Mouse (Mus musculus): ENCODE measurements around the gene Slc6a19.
"Not testable (repeated sequence)": the region's sequence is repeated elsewhere in the genome, so short reads cannot be mapped to it uniquely, and the experiment has no call there.

The Slc6a19 gene

DNA sequence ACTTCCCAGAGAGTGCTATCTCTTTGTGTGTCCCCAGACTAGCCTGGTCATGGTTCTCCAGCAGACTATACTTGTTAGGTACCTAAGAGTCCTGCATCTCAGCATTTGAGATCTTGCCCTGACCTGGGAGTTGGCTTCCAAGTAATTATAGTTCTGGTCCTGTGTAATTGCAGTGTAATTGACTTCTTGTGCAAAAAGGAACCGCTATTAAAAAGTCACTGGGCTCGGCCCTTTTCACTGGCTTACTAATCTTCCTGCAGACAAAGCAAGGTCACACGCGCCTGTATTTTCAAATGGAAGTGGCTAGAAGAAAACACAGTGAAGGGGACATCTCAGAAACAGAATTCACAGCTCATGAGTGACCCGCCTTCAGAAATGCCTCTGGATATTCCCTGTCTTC lies 7.1 kb upstream of the Slc6a19 start:
- DNase-seq: peak; percentile 11

- peak; percentile 66 for DNase-seq
Observed at GRCm38 (mm10) chr13:73711221-73711620, 6.6 kb upstream of the Slc6a19 start.

GRCm38 (mm10) chr13:73709491-73709890 lies 4.8 kb upstream of the Slc6a19 start:
- peak; percentile 45 for DNase-seq

DNA sequence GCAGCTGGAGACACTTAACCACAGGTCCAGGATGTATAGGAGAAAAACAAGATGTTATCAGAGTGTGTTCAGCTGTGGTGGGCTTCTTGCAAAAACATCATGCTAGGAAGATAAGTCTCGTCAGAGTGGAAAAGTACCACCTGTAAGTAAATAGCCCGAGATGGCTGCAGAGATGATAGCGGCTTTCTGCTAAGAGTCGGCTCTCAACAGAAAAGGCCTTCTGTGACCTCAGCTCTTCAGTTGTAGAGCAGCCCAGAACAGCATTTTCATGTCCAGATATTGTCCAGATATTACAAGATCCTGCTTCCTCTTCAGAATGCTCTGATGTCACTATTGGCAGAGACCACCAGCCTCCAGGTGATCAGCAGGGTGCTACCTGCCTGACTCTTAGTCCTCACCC lies 1.2 kb downstream of the Slc6a19 start:
- DNase-seq: not testable (repeated sequence)

DNA sequence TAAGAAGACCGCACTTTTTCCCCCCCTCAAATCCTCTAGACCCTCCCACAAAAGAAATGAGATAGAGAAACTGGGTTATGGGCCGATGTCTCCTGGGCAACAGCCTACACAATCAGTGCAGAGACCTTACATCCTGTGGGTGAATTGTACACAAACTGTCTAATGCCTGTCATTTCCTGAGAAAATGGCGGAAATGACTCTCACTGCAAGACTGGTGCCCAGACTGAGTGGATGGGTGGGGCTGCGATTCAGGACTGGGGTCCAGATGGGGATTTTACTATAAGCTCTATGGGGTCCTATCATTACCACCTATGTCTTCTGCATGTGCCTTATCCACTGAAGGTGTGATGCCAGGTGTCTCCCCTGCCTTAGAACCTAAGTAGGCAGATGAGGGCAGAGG lies 1.9 kb downstream of the Slc6a19 start:
- no peak for DNase-seq

DNA sequence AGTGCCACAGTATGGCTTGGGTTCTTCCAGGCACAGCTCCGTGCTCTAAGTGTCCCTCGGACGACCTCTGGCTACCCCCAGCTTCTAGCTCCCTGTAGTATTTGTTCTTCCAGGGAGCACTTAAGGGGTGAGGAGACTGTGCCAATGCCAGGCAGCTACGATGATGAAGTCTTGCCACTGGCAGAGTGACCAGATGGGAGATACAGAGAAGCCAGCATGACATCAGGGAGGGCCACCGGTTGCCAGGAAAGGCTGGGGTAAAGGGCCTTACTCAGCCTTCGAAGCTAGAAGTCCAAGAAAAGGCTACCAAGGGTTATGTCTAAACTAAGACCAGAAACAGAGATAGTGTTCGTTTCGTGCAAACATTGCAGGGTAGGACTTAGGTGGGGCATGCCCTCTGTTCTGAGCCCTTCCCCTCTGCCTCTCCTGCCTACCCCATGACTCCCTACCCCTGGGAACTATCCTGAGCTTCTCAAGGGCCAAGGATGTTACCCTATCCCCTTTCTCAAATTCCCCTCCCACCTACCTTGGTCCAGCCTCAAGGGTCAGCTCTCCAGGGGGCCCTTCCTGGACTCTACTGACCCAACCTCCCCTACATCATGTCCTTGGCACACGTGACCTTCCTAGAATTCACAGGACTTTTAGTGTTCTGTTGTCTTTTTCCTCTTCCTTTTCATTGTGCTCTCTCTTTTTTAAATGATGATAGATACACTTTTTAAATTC lies 3.3 kb downstream of the Slc6a19 start:
- peak; percentile 23 for DNase-seq

DNA sequence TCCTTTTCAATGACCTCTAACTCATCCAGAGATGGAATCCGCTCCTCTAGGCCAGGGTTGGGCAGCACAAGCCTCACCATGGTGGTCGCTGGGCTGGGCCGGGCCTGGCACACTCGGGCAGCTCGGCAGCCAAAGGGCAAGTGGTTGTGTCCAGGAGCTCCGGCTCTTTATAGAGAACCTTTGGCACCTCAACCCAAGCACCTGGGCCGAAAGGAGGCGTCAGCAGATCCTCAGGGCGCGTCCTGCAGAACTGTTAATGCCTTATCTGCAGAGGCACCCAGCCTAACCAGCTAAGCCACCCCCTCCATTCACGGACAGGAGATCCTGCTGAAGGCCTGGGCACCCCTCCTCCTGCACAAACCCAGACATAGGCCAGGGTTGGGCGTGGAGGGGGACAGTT lies 4.1 kb downstream of the Slc6a19 start:
- DNase-seq: peak; percentile 73

- DNase-seq: no peak
Observed at GRCm38 (mm10) chr13:73699714-73700113, 5.0 kb downstream of the Slc6a19 start.

GRCm38 (mm10) chr13:73696529-73696928 lies 8.1 kb downstream of the Slc6a19 start:
- no peak for DNase-seq

- DNase-seq: no peak
Observed at GRCm38 (mm10) chr13:73694972-73695371, 9.7 kb downstream of the Slc6a19 start.

DNA sequence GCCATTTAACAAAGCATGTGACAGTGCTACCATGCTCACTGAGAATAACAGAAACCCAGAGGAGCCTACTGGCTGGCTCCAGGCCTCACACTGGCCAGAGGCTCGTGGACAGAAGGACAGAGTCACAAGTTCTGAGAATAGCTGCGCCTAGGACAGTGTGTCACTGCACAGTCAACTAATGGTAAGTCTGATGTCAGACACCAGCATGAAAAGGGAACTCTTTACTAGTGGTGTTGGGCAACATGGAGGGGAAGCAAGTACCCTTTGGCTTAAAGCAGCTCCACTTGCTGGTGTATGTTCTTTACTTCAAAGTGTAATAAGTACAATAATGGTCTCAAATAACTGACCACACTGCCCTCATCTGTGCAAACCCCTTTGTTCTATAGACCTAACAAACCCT lies 11.3 kb downstream of the Slc6a19 start:
- DNase-seq: no peak

DNA sequence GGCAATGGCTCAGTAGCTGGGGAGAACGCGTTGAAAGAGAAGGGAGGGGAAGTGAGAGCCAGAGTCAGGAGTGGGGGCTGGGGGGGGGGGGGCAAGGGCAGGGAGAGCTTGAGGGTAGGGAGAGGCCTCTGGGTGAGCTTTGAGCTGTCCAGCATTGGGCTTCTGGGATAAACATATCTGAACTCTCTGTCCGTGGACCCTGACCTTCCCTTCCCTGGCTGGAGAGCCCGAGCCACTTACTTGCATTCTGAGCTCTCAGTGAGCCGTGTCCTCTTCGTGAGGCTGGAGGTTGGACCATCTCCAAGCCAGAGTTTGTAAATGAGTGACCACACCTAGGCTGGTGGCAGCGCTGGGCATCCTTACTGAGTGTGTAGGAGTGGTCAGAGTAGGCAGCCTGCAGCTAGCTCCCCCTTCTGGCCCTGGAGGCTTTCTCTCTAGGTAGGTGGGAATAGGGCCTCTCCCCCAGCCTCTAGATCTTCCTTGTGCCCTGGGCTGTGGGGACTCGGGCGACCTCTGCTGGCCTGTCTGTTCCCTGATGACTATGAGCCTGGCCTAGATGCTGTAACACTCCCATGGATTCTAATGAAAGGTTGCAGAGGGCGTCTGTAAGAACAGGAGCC lies 12.3 kb downstream of the Slc6a19 start:
- peak; percentile 91 for DNase-seq

- DNase-seq: no peak
Observed at GRCm38 (mm10) chr13:73688934-73689333, 15.7 kb downstream of the Slc6a19 start.

DNA sequence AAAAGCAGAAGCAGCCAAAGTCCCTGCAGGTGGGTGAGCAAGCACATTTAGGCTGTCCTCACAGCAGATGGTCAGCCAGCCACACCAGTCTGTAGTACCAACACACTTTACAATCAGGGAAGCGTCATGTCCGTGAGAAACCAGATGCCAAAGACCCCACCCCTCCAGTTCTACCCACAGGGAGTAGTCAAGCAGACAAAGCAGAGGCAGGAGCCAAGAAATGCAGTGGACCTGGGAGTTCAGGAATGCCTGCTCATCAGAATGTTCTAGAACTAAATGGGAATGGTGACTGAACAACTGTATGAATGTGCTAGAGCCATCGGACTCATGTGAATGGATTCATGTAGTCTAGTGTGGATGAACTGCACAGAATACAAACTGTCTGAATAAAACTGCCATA lies 17.1 kb downstream of the Slc6a19 start:
- no peak for DNase-seq

- DNase-seq: no peak
Observed at GRCm38 (mm10) chr13:73685502-73685901, 19.2 kb downstream of the Slc6a19 start.

DNA sequence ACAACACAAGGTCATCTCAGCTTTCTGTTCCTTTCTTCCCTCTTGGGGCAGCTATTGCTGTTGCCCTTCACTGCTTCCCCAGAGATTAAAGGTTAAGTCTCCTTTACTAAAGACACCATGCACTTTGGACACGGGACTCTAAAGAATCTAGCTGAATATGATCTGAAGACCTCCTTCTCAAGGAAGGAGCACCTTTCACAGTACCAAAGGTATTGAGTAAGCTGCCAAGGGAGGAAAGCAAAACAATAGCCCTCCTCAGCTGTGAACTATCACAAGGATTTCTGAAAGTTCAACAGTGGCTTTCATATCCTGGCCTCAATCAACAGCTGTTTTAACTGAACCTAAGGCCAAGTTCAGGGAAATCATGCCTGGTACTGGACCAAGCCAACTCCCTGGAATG lies 20.3 kb downstream of the Slc6a19 start:
- no peak for DNase-seq

DNA sequence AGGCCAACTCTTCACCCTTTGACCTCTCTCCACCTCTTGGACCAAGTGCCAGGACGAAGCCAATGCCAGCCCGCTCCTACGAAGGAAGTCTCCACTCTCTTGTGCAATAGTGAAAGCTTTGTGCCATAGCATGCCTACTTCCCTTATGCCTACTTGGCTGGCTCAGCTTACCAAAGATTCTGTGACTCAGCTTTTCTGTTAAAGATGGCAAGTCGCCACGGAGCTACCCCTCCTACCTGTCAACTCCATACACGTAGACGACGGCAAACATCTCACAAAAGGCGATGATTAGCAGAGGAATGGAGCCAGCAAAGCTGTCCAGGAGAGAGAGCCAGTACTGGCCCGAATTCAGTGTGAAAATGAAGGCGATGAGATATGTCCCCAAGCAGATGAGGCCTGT lies 21.0 kb downstream of the Slc6a19 start:
- peak; percentile 58 for DNase-seq

DNA sequence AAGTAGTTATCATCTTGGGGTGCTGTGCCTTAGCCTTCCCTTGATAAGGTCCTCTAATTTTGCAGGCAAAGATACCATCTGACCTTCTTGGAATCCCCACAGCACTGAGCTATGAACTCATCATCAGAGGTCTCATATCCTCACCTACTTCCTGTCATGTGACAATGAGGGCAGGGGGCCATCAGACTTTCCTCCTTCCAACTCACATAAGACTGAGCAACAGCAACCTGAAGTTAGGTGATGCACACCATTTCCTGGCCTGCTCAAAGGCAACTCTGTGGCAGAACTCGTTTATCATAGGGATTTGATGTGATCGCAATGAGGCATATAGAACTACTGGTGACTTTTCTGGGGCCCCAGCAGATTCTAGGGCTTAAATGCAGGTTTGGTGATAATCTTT lies 22.4 kb downstream of the Slc6a19 start:
- no peak for DNase-seq

- DNase-seq: peak; percentile 66
Observed at GRCm38 (mm10) chr13:73680394-73680793, 24.3 kb downstream of the Slc6a19 start.

DNA sequence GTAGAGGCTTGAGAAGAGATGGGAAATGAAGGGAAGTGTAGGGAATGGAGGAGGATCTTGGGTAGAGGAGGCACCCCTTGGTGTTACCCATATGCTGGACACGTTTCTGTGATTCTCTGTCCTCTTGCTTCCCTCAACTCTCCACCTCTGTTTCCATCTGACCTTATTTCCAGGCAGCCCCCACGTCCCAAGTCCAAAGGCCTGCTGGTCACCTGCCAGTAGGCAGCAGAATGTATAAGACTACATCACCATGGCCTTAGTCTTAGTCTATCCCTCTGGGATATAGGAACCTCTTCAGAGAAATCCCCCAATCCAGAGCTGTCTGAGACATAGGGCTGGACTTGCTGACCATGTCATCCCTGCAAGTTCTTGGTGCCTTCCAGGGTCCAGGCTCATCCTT lies 25.4 kb downstream of the Slc6a19 start:
- peak; percentile 69 for DNase-seq

DNA sequence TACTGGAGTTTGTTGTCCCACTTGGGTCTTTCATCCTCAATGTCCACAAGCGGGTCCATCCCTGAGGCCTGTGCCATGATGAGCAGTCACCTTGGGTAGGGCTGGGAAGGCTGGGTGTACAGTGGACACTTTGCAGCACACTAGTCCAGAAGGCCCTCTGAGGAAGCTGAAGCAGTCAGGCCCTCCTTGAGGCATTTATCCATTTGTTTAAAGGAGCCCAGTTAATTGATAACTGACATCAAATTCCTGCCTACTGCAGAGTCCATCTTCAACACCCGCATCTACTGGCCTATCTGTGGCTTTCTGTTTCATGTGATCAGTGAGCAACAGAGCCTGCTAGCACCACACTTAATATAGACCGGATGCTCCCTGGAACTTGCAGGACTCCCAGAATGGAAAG lies 26.8 kb downstream of the Slc6a19 start, which contains the start of gene Slc6a18:
Slc6a18 (minus strand) TSS at position 171 of the 400 bp plus-strand sequence.
- DNase-seq: peak; percentile 71

DNA sequence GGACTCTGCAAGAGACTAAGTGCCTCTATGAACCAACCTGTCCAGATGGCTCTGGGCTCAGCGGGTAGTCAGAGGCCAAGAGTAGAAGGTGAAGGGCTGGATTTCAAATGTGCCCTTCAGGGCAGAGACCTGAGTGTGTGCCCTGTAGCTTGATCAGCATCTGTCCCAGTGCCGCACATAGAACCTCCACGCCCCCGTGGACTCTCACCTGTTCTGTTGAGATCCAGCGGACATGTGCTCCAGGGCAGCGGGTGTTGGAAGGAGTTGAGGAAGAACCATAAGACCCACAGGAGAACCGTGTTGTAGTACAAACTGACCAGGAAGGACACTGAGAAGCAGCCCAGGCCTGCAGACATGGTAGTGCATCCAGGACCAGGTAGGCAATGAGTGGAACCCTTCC lies 29.5 kb downstream of the Slc6a19 start:
- DNase-seq: peak; percentile 49

DNA sequence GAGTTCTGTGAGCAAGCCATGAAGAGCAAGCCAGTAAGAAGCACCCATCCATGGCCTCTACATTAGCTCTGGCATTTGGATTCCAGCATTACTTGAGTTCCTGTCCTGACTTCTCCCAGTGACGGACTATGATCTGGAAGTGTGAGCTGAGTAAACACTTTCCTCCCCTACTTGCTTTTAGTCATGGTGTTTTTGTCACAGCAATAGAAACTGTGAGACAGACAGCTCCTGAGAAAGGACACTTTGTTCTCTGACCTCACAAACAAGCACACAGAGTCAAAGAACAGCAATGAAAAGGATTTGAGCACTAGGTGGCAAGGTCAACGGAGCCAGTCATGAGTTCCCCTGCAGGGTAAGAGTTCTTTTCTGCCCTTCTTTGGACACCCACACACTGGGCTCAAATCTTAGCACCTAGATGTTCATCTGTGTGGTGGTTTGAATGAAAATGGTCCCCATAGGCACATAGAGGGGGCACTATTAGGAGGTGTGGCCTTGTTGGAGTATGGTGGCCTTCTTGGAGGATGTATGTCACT lies 44.4 kb downstream of the Slc6a19 start:
- DNase-seq: no peak

GRCm38 (mm10) chr13:73658953-73659352 lies 45.7 kb downstream of the Slc6a19 start:
- no peak for DNase-seq

Data from kidney, adult 18-20 months (tissue).